Mouse (Mus musculus): Measurements from ENCODE around the gene Icmt.

Gene Icmt

DNA sequence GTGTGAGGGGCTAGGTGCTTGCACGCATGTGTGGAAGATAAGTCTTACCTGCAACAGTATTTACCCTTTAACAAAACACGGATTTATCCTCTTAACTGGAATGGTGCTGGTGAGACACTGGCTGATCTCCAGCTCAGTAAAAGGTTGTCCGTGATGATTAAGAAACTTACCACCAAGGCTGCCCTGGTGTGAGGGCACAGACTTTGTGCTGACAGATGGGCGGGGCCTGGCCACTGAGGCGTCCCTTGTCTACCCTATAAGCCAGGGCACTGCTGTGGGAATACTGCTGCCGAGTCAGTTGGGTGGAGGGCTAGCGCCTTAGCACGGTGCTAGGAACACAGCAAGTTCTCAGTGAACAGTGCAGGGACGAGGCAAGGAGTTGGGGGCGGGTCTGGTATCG lies 5.0 kb downstream of the Icmt start:
- DNase-seq (ENCODE audit: low spot score in 2 of 2) = no peak

DNA sequence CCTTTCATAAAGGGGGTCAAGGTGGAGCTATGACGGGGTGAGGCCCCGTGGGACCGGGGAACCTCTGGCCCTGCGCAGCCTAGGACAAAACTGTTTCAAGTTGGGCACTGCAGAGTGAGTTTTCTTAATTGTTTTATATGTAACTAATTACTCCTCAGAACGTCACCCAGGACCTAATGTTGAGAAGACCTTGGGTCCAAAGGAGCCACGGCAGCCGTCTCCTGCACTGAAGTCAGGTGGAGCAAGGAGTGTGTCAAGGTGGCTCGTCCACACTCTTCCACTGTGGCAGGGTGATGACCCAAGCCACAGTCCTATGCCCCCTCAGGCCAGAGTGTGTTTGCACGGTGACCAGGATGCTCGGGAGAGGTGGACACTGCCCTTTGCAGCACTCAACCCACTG lies 6.1 kb downstream of the Icmt start:
- DNase-seq (ENCODE audit: low spot score in 2 of 2) = no peak

DNA sequence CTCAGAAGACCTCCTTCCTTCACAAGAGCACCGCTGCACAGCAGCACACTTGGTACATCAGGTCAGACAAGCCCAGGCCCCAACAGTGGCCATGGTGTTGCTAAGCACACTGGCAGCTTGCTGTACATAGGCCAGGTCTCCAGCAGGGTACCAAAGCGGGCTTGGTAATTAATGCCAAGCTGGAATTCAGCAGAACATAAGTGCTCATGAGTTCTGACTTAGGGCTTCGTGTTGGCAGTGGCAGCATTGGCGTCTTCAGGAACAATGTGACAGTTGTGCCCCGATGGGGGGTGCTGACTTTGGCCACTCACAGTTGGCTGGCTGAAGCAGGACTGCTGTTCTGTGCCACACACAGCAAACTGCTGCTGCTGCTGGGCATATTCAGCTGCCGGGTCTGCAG lies 7.7 kb downstream of the Icmt start:
- no peak for DNase-seq (ENCODE audit: low spot score in 2 of 2)

DNA sequence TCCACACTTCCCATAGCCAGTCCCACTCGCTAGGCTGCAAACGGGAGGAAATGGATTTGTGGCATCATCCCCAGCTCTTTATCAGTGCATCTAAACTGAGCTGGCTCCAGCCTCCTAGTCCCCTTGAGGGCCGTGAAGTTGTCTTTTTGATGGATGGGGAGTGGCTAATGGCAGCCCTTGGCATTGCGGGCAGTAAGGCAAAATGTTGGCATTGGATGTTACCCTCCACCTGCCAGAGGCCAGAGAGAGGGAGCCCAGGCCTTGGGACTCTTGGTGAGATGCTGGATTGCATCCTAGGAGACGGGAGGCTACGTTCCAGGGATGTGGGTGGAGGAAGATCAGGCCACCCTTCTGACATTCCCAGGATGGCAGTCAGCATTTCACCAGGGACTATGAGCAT lies 9.0 kb downstream of the Icmt start:
- DNase-seq (ENCODE audit: low spot score in 2 of 2) = no peak

DNA sequence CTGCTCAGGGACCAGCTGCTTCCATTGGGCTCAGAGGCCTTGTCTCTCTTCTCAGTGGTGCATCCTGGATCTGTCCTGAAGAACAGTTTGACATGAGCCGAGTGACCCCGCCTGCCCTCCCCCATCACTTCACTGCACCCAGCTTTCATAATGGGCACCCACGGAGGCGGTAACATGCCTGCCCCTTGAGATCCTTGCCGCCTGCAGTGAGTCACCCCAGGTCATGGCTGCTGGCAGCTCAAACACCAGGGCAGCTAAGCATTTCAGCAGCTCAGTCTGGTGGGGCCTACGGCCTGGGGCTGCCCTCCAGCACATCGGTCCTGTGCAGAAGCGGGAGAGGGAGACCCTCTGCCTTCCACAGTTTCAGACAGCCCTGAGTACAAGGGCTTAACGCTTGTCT lies 10.5 kb downstream of the Icmt start:
- no peak for DNase-seq (ENCODE audit: low spot score in 2 of 2)

DNA sequence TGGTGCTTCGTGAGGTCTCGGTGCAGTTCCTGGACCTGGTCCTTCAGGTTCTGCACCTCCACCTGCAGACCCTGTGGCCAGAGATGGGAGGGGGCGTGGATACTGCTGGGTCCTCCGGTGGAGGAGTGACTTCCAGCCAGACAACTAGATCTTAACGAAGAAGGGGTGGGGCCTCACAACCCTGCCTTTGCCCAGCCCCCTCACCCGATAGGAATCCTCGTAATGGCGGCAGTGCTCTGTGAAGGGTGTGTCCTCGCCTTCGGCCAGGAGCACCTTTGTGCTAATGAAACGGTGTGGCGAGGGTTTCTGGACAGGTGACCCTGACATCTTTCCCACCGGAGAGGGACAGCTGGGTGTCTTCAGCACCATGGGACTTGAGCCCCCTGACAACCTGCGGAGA lies 15.2 kb downstream of the Icmt start:
- DNase-seq (ENCODE audit: low spot score in 2 of 2) = no peak

DNA sequence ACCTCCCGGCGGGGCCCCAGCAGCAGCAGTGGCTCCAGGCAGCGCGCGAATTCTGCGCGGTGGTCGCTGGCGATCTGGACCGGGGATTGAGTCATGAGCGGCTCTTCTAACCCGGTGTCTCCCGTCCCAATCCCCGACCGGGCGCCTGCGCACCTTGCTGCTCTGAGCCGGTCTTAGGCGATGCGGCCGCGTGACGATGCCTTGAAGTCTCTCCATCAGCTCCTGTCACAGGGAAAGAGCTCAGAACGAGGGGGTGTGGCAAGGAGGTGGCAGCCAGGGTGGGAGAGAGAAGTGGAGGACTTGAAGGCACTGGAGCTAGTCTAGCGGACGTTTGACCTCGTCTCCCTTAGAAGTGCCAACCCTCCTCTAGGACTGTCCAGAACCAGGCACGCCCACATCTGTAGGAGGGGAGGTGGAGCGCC lies 16.2 kb downstream of the Icmt start:
- no peak for DNase-seq (ENCODE audit: low spot score in 2 of 2)

DNA sequence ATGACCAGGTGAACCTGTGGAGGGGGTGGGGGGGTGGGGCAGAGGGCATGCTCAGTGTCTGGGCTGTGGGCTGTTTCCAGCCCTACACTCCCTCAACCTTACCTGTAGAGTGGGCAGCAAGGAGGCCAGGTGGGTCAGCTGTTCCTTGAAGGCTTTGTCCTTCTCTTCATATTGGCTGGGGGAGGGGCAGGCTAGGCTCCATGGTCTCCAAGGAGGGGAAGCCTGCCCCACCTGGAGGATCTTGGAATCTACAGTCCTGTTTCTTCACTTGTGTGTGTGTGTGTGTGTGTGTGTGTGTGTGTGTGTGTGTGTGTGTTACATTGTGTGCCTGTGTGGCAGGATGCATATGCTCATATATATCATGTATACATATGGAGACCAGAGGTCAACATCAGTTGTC lies 16.9 kb downstream of the Icmt start:
- DNase-seq (ENCODE audit: low spot score in 2 of 2) = no peak

DNA sequence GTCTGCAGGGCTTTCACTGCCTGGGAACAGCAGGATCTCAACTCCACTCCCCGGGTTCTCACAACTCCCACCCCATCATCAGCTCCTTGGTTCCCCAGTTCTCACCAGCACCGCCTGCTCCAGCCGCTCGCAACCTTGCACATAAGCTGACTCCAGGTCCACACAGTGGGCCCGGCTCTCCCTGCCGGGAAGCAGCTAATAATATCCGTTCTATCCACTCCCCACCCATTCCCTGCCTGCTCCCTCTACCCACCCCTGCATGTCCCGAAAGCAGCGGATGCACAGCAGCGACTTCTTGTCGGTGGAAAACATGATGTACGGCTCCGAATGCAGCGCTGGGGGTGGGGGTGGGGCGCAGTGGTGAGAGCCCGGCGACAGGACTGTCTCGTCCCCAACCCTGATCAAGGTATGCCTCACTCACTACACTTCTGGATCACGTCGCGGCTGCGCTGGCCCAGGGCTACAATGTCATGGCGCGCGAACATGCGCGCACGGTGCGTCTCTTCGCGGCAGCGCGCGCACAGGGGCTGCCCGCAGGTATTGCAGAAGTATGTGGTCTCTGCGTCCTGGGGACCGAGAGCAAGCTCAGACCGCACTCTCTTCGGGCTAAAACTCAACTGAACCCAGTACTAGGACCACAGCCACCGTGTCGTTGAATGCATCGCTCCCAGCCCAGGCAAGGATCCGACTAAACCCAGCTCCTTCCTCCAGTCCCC lies 18.6 kb downstream of the Icmt start:
- DNase-seq (ENCODE audit: low spot score in 2 of 2) = no peak

DNA sequence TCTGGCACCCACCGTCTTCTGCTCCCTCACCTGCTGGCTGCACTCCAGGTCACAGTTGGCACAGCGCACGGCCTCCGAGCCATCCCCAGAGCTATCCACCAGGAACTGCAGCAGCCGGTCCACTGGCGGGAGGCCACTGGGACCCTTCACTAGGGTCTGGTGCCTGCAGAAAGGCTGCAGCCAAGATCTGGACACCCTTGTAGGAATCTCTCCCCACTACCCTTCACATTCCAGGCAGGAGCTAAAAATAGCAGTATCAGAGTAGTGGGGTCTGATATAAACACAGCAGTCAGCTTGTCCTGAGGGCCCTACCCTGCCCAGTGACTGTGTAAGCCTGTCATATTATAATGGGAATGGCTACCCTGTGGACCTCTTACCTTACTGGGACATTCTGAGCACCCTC lies 20.6 kb downstream of the Icmt start:
- no peak for DNase-seq (ENCODE audit: low spot score in 2 of 2)

DNA sequence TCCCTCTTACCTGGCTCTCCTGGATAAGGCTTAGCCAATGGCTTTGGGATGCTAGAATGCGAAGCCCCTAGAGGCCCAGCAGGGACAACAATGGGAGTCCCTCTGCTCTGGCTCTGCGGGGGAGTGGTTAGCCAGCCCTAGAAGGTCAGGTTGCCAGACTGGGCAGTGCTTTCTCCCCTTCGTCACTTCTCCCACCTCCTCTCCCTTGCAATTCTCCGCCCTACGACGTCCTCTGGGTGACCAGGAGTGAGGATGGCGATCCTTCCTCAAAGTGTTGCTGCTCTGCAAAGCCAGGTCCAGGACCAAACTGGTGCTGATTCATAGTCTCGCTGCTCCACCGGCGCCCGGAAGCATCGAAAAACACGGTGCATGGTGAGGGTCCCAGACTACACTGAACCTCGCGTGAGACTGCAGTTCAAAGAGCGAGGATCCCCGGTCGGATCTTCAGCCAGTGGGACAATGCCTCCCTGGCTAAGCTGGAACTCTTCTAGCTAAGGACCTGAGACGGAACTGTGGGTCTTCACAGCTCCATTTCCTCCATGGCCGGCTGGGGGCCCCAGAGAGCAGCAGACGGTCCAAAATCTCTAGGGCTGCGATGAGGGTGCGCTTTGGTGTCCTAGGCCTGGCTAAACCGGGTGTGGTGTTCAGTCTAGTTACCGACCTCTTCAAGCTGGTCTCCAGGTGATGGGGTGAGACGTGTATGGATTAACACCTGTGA lies 21.6 kb downstream of the Icmt start, which contains the start of gene Rnf207:
Gene Rnf207 (minus strand): TSS at position 477 of the 718 bp plus-strand sequence.
- peak in 1 of 2 experiments; percentile 36 for DNase-seq (ENCODE audit: low spot score in 2 of 2)

DNA sequence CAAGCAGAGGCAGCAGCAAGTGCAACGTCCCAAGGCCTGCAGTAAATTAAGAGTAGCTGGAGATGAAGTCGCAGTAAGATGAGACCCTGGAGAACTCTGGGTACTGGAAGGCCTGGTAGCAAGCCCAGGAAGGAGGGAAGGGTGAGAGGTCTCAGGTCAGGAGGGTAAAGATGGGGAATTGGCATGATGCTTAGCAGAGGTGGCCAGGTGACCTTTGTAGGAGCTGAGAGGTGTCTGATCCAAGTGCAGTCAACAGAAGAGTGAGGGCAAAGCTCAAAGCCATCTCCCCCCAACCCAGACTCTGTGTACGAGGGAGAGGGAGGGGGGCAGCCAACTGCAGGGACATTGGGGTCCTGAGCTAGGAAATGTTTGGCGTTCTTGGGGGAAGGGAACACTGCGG lies 24.4 kb downstream of the Icmt start:
- no peak for DNase-seq (ENCODE audit: low spot score in 2 of 2)

DNA sequence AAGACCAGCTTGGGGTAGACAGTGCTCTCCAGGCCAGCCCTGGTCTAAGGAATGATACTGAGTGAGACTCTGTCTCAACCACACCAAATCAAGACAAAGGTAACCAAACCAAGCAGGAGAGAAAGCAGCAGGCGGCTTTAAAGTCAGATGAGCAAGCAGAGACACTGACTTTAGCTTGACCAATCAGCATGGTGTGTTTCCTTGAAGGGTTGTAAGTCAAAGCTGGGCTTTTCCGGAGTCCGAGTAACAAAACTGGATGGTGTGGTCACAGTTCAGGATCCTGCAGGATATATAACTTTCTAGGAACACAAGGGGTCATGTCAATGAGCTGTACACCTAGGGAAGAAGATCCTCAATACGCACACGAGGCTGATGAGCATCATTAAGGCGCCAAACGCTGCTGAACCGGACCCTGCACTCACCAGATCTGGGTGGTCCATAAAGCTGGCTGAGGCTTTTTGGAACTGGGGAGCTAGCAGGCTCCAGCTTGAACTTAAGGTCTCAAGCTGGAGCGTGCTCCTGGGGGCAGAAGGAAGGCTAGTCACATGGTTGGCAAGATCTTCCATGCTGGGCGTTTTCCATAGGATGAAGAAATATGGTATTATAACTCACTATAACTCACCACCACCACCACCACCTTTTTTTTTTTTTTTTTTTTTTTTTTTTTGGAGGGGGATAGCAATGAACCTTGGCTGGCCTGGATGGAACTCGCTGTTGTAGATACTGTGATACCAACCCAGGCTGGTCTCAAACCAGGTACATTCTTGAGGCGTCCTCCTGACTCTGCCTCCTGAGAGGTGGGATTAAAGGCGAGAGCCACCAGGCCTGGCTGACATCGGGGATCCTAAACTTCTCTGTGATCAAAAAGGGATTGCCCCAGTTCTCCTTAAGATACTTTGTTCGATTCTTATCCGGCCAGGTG lies 27.9 kb downstream of the Icmt start:
- DNase-seq (ENCODE audit: low spot score in 2 of 2) = no peak

DNA sequence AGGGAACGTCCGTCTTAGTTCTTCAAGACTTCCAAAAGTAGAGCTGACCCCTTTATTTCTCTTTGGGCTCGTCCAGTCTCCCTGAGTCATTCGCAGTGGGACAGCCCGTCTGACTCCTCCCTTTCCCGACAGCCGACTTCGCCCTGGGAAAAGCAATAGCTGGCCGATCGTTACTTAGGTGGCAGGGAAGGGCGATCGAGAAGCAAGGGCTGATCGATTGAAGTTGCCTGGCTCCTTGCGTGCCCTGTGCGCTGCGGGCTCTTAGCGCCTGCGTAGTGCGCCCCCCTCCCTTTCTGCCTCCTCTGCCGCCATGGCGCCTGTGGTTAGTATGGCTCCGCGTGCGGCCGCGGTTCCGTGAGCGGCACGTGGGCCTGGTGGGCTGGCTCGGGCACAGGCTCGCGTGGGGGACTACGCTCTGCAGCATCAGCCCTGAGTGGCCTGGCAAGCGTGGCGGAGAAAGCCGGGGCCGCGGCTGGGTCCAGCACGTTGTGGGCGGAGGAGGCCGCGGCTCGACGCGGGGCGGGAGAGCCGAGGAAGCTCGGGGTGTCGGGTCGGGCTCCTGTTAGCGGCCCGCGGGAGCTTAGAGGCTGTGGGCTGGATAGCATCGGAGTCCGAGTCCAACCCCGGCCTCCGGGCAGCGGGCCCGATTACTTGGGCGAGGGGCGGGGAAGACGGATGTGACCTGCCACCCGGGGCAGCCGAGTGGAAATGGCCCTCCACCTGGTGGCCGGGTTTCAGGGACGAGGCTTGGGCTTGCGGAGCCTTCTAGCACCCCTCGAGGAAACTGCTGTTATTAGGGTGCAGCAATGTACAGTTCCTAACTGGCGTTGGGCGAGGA lies 28.8 kb downstream of the Icmt start, which contains the start of gene Rpl22:
Gene Rpl22 (plus strand): TSS at position 169 of the 838 bp plus-strand sequence.
- DNase-seq (ENCODE audit: low spot score in 2 of 2) = peak; percentile 78 to 81

DNA sequence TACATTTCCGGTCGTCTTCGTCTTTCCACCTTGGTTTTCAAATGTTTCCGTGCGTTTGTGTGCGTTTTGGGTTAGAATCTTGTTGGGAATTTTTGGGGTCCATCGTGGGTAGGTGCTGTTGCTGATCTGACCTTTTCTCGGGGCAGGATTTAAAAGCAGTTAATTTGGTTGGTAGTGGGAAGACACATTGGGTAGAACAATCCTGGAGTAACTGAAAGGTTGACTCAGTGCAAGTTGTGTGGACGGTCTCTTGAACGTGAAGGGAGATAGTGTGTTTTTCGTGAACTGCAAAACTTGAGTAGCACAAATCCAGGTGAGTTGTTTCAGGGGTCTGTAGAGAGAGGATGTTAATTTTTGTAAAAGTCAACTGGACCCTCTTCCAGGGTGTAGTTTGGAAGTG lies 29.5 kb downstream of the Icmt start:
- DNase-seq (ENCODE audit: low spot score in 2 of 2) = no peak

DNA sequence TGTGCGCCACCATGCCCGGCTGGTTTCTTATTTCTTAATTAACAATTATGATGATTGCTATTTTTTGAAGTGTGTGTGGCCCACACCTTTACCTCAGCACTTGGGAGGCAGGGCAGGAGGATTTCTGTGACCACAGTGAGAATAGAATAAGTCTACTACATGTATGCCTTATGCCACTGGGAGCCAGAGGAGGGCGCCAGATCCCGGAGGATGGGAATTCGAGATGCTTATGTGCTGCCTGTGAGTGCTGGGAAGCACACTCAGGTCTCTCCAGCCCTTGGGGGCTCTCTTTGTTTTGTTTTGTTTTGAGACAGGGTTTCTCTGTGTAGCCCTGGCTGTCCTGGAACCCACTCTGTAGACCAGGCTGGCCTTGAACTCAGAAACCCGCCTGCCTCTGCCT lies 31.7 kb downstream of the Icmt start:
- DNase-seq (ENCODE audit: low spot score in 2 of 2) = peak in 1 of 2 experiments; percentile 45

DNA sequence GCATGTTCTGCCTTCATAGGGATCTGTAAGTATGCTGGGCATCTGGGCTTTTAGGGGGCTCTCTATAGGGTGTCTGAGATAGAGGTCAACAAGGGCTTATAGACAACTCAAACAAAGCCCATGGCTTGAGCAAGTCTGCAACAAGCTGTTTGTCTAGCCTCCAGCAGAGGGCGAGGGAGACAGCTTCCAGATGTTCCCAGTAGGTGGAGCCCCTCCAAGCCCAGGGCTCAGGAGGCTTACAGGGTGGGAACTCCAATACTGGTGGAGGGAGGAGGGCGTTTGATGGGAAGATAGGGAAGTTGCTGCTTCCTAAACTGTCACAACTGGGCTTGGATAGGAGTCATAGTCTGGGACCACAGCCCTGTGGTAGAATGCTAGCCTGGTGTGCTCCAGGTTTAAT lies 35.9 kb downstream of the Icmt start:
- peak in 1 of 2 experiments; percentile 47 for DNase-seq (ENCODE audit: low spot score in 2 of 2)

DNA sequence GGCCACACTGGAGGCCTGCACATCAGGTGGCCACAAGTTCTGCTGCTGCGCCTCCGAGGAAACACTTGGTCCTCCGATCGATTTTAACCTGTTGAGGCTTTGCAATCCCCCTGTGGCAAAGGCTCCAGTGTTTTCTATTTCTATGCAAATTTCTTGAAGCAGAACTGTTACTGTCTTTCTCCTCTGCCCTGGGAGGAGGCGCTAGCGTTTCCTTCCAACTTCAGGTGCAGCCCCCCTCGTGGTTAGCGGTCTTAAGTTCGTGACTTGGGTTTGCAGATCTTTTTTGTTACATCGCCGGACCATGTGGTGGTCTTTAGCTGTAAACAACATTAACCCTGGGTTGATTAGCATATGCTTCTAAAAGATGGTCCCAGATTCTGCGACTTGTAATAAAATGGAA lies 36.6 kb downstream of the Icmt start:
- no peak for DNase-seq (ENCODE audit: low spot score in 2 of 2)

DNA sequence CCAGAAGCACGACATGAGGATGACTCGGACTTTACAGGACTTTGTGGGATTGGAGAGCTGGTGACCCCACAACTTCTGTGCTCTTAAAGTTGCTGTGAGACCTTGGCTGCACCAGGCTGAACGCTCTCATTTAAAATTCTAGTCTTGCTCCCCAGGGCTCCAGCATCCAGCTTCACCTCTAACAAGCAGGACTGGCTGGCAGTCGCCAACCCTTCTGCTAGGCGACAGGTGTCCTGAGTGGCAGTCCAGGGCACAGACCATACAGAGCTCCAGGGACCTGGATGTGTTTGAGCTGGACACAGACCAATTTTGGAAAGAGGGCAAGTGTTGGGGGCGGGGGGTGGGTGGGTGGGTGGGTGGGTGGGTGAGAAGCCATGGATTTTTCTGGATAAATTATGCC lies 40.7 kb downstream of the Icmt start:
- no peak for DNase-seq (ENCODE audit: low spot score in 2 of 2)

DNA sequence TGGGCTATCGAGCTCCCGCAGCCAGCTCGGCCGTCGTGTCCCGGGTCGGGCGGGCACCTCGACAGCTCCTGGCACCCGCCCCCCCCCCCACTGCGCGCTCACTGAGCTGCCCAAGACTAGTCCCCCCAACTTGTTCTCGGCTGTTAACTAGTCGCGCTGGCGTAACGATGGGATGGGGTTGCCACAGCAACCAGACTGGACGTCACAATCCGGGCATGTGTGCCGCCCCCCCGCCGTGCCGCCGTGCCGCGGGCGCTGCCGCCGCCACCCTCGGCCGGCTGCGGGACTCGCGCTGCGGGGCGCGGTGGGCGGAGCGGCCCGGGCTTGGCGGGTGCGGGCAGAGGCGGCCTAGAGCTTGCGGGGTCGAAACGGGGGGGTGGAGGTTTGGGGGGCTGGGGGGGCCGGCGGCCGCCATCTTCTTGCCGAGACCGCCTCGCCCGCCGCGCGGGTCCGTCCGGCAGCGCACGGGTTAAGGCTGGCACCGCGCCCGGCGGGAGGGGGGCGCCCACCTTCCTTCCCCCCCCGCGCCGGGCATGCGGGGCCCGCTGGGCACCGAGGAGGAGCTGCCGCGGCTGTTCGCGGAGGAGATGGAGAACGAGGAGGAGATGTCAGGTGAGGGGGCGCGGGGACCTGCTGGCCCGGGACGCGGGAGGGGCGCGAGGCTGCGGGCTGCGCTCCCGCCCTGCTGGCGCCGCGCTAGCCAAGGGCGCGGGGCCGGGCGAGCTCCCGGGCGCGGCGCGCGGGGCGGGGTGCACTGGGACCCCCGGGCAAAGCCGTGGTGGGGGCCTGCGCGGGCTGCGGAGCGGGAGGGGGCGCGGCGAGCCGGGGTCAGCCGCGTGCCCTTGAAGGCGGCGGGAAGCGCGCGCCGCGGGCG lies 41.6 kb downstream of the Icmt start, which contains the start of gene Chd5:
Gene Chd5 (plus strand): TSS at position 233 of the 874 bp plus-strand sequence.
- DNase-seq (ENCODE audit: low spot score in 2 of 2) = no peak
